Mouse (Mus musculus): ENCODE data around the gene Meis1. TPM values are rescaled to one million over a fixed set of nuclear protein-coding genes. Genes with fewer than 3 reads are reported as not detected.

Gene Meis1
- polyA plus RNA-seq, 1 experiment from 2014 or later = 113 TPM

GRCm38 (mm10) chr11:18877626-18878011 lies 141.2 kb downstream of the Meis1 start:
- peaks cover 15% of the 10 kb centered on the region; the same call in 1 of the 2 replicates for H3K4me1 ChIP-seq
- peak overlapping the region; percentile 52 for H3K9ac ChIP-seq
- H3K4me3 ChIP-seq = peak overlapping the region; percentile 39
- no peaks in the 10 kb centered on the region for H3K36me3 ChIP-seq
- peak overlapping the region; percentile 76 for H3K4me2 ChIP-seq (replicated peaks)
- peaks cover 7% of the 10 kb centered on the region for H3K27me3 ChIP-seq
- peak overlapping the region; percentile 87 for H3K27ac ChIP-seq
- ATAC-seq (ENCODE audit: insufficient number of reproducible peaks, insufficient read depth, low FRiP score, low TSS enrichment) = peak; percentile 84
- under 1% methylated on average over 22 of the region's 27 CpGs for WGBS
- H3K9me3 ChIP-seq = no peaks in the 10 kb centered on the region

GRCm38 (mm10) chr11:18876886-18877625 lies 141.7 kb downstream of the Meis1 start:
- peak overlapping the region; percentile 39 for H3K4me3 ChIP-seq
- H3K27me3 ChIP-seq = peaks cover 7% of the 10 kb centered on the region
- peak overlapping the region; percentile 62 for H3K9ac ChIP-seq
- peak overlapping the region; percentile 76 for H3K4me2 ChIP-seq (replicated peaks)
- H3K4me1 ChIP-seq = peaks cover 15% of the 10 kb centered on the region; the same call in 1 of the 2 replicates
- no peaks in the 10 kb centered on the region for H3K36me3 ChIP-seq
- H3K9me3 ChIP-seq = no peaks in the 10 kb centered on the region
- H3K27ac ChIP-seq = peak overlapping the region; percentile 87
- WGBS = under 1% methylated on average over 39 of the region's 40 CpGs
- ATAC-seq (ENCODE audit: insufficient number of reproducible peaks, insufficient read depth, low FRiP score, low TSS enrichment) = peak; percentile 36; the same call in 1 of the 2 replicates

- H3K4me1 ChIP-seq = peaks cover 21% of the 10 kb centered on the region
- peak overlapping the region; percentile 62 for H3K9ac ChIP-seq
- H3K36me3 ChIP-seq = no peaks in the 10 kb centered on the region
- peaks cover 13% of the 10 kb centered on the region for H3K27me3 ChIP-seq
- WGBS = 4% methylated on average over 27 of the region's 27 CpGs
- H3K4me3 ChIP-seq = peak overlapping the region; percentile 39
- ATAC-seq (ENCODE audit: insufficient number of reproducible peaks, insufficient read depth, low FRiP score, low TSS enrichment) = no peak
- peak overlapping the region; percentile 87 for H3K27ac ChIP-seq
- H3K9me3 ChIP-seq = no peaks in the 10 kb centered on the region
- peak overlapping the region; percentile 76 for H3K4me2 ChIP-seq (replicated peaks)
Measured at GRCm38 (mm10) chr11:18875911-18876885, 142.6 kb downstream of the Meis1 start.

GRCm38 (mm10) chr11:18875001-18875902 lies 143.5 kb downstream of the Meis1 start:
- Histone ChIP-seq H3K9me3 (no peaks in the 10 kb centered on the region), H3K9ac (peak overlapping the region; percentile 30), H3K27me3 (peaks cover 19% of the 10 kb centered on the region), H3K4me2 (replicated peaks) (peak overlapping the region; percentile 76), H3K4me3 (peak overlapping the region; percentile 20), H3K36me3 (no peaks in the 10 kb centered on the region), H3K4me1 (peaks cover 21% of the 10 kb centered on the region), H3K27ac (peak overlapping the region; percentile 76)
- ATAC-seq (ENCODE audit: insufficient number of reproducible peaks, insufficient read depth, low FRiP score, low TSS enrichment) = no peak
- under 1% methylated on average over 27 of the region's 27 CpGs for WGBS

GRCm38 (mm10) chr11:18874278-18875000 lies 144.3 kb downstream of the Meis1 start:
- ATAC-seq (ENCODE audit: insufficient number of reproducible peaks, insufficient read depth, low FRiP score, low TSS enrichment) = no peak
- H3K27ac ChIP-seq = peak overlapping the region; percentile 76; the same call in 1 of the 2 replicates
- no peaks in the 10 kb centered on the region for H3K36me3 ChIP-seq
- H3K9ac ChIP-seq = peak overlapping the region; percentile 30; the same call in 1 of the 2 replicates
- peaks cover 24% of the 10 kb centered on the region for H3K4me1 ChIP-seq
- peak overlapping the region; percentile 20; the same call in 1 of the 2 replicates for H3K4me3 ChIP-seq
- under 1% methylated on average over 18 of the region's 18 CpGs for WGBS
- peak overlapping the region; percentile 76 for H3K4me2 ChIP-seq (replicated peaks)
- peaks cover 26% of the 10 kb centered on the region for H3K27me3 ChIP-seq
- no peaks in the 10 kb centered on the region for H3K9me3 ChIP-seq

- H3K4me1 ChIP-seq = peaks cover 24% of the 10 kb centered on the region
- WGBS = 2% methylated on average over 9 of the region's 9 CpGs
Measured at GRCm38 (mm10) chr11:18873451-18874277, 145.1 kb downstream of the Meis1 start.

GRCm38 (mm10) chr11:18872793-18873192 lies 146.0 kb downstream of the Meis1 start:
- H3K4me2 ChIP-seq (replicated peaks) = peak overlapping the region; percentile 77; the same call in 1 of the 2 replicates
- ATAC-seq (ENCODE audit: insufficient number of reproducible peaks, insufficient read depth, low FRiP score, low TSS enrichment) = no peak
- H3K27me3 ChIP-seq = peaks cover 28% of the 10 kb centered on the region
- no peak overlapping the region for H3K27ac ChIP-seq
- no peaks in the 10 kb centered on the region for H3K36me3 ChIP-seq
- no peak overlapping the region for H3K9ac ChIP-seq
- WGBS = 15% methylated on average over 3 of the region's 3 CpGs
- H3K9me3 ChIP-seq = no peaks in the 10 kb centered on the region
- peaks cover 24% of the 10 kb centered on the region for H3K4me1 ChIP-seq
- no peak overlapping the region for H3K4me3 ChIP-seq

More at GRCm38 (mm10) chr11:18873451-18874277, 145.1 kb downstream of the Meis1 start:
- Histone ChIP-seq H3K4me2 (replicated peaks) (peak overlapping the region; percentile 76; the same call in 1 of the 2 replicates), H3K9me3 (no peaks in the 10 kb centered on the region), H3K27me3 (peaks cover 26% of the 10 kb centered on the region), H3K4me3 (no peak overlapping the region), H3K27ac (peak overlapping the region; percentile 38; the same call in 1 of the 2 replicates), H3K36me3 (no peaks in the 10 kb centered on the region), H3K9ac (no peak overlapping the region)
- no peak for ATAC-seq (ENCODE audit: insufficient number of reproducible peaks, insufficient read depth, low FRiP score, low TSS enrichment)

GRCm38 (mm10) chr11:18872118-18872751 lies 146.6 kb downstream of the Meis1 start:
- no peaks in the 10 kb centered on the region for H3K36me3 ChIP-seq
- peak overlapping the region; percentile 67; the same call in 1 of the 2 replicates for H3K27ac ChIP-seq
- no peak for ATAC-seq (ENCODE audit: insufficient number of reproducible peaks, insufficient read depth, low FRiP score, low TSS enrichment)
- peak overlapping the region; percentile 38; the same call in 1 of the 2 replicates for H3K4me3 ChIP-seq
- H3K9ac ChIP-seq = peak overlapping the region; percentile 50; the same call in 1 of the 2 replicates
- peaks cover 31% of the 10 kb centered on the region for H3K27me3 ChIP-seq
- peak overlapping the region; percentile 77 for H3K4me2 ChIP-seq (replicated peaks)
- H3K9me3 ChIP-seq = no peaks in the 10 kb centered on the region
- 3% methylated on average over 12 of the region's 12 CpGs for WGBS
- peaks cover 24% of the 10 kb centered on the region for H3K4me1 ChIP-seq

Measured in embryonic facial prominence, embryonic 12.5 days (tissue).